Mouse (Mus musculus): ENCODE results near the gene Prss1. TPM values are rescaled to one million over a fixed set of nuclear protein-coding genes. Genes with fewer than 3 reads are reported as not detected.

The Prss1 gene
- 1.00 TPM in 1 of 2 replicates, not detected in the other for polyA plus RNA-seq (2012; rRNA removed)

DNA sequence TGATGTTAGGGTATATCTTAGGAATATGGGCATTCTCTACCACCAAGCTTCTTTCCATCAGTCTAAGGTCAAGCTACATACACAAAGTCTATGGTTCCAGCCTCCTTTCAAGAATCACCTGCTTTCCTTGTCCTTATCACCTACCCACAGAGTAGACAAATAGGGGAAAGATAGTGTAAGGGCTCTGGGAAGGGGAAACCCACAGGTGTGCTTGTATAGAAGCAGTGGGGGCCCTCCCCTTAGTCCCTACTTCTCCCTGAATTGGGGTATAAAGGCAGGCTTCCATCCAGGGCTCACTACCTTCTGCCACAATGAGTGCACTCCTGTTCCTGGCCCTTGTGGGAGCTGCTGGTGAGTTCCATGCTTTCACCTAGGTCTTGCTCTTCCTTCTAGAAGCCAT is at the start of gene Prss1:
Gene Prss1, plus strand, starts transcription at position 301 of the 400 bp plus-strand sequence.

DNA sequence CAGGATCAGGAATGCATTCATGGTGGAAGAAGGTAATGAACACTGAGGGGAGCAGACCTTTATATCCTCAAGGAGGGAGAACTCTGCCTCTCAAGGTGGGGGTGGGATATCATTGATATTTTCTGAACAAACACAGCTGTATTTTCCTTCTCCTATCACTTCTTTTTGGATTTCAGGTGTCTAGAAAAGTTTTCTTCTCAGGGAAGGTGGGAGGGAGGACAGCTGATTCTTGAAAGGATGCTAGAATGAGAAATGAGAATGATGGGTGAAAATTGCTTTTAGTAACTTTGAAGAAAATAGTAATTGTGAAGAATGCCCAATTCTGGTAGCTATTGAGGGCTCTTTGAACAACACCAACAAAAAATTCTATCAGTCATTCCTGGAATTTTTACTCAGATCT is 12.7 kb upstream of the Prss1 start, which contains the start of gene Gm10334:
Gene Gm10334, minus strand, starts transcription at position 101 of the 400 bp plus-strand sequence.

Other genes starting within 250 kb of the Prss1 start
- gene Try4, start 156.7 kb upstream of the Prss1 start, polyA plus RNA-seq (2012; rRNA removed), result 0.19 TPM in 1 of 2 replicates, not detected in the other
- gene Try5, start 142.1 kb upstream of the Prss1 start, polyA plus RNA-seq (2012; rRNA removed), result 2.8 TPM in 1 of 2 replicates, not detected in the other
- 0.55 TPM in 1 of 2 replicates, not detected in the other for gene Try10, start 104.8 kb upstream of the Prss1 start, polyA plus RNA-seq (2012; rRNA removed)
- 1.9 TPM in 1 of 2 replicates, not detected in the other for gene Prss3, start 81.3 kb upstream of the Prss1 start, polyA plus RNA-seq (2012; rRNA removed)
- gene Gm5771, start 66.6 kb upstream of the Prss1 start, polyA plus RNA-seq (2012; rRNA removed), result 0.60 TPM in 1 of 2 replicates, not detected in the other
- 1.1 TPM in 1 of 2 replicates, not detected in the other for gene Gm10334, start 12.8 kb upstream of the Prss1 start, polyA plus RNA-seq (2012; rRNA removed)
- gene Prss2, start 62.9 kb downstream of the Prss1 start, polyA plus RNA-seq (2012; rRNA removed), result 4.5 TPM in 1 of 2 replicates, not detected in the other
- gene Ephb6, start 146.6 kb downstream of the Prss1 start, polyA plus RNA-seq (2012; rRNA removed), result 0.35 and 0.61 TPM in 2 replicates
- gene Trpv6, start 177.5 kb downstream of the Prss1 start, polyA plus RNA-seq (2012; rRNA removed), result 0.06 and 0.07 TPM in 2 replicates
- 0.11 and 0.14 TPM in 2 replicates for gene Trpv5, start 221.8 kb downstream of the Prss1 start, polyA plus RNA-seq (2012; rRNA removed)
- gene Llcfc1, start 225.5 kb downstream of the Prss1 start, polyA plus RNA-seq (2012; rRNA removed), result 0.05 TPM in 1 of 2 replicates, not detected in the other
- gene Kel, start 245.4 kb downstream of the Prss1 start, polyA plus RNA-seq (2012; rRNA removed), result 121 TPM in 2 replicates